Mouse (Mus musculus): ENCODE measurements around the gene Sin3b.

The Sin3b gene

DNA sequence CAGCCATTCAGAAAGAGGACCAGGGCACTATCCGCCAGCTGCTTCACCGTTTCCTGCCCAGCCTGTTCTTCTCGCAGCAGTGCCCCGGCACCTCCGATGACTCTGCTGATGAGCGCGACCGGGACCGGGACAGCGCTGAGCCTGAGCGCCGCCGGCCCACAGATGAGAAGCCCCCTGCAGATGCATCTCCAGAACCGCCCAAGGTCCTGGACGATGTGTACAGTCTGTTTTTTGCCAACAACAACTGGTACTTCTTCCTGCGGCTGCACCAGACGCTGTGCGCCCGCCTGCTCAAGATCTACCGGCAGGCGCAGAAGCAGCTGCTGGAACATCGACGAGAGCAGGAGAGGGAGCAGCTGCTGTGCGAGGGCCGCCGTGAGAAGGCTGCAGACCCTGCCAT is 26.8 kb downstream of the Sin3b start:
- Histone ChIP-seq H3K9me3 (ENCODE audit: low read length) (no peaks in the 10 kb centered on the region), H3K4me1 (replicated peaks; ENCODE audit: low read depth, low read length) (peaks cover 28% of the 10 kb centered on the region), H3K4me3 (replicated peaks; ENCODE audit: low read length) (peak overlapping the region; percentile 78), H3K36me3 (ENCODE audit: insufficient read depth, low read length) (peaks cover 95% of the 10 kb centered on the region), H3K27me3 (ENCODE audit: insufficient read depth, low read length) (peaks cover 21% of the 10 kb centered on the region)
- no peak for TF ChIP-seq CTCF (conservative IDR thresholded peaks at IDR 0.05; ENCODE audit: low read length)

DNA sequence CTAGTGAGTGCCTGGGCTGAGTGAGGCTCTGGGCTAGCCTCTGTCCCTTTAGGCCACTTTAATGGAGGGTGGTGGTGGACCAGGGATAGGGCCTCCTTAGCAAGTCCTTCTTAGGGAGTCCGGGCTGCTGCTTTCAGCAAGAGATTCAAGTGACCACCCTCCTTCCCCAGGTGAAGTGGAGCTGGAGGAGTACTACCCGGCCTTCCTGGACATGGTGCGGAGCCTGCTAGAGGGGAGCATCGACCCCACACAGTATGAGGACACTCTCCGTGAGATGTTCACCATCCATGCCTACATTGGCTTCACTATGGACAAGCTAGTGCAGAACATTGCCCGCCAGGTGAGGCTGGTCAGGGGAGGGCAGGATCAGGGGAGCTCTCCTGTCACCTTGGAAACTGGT is 27.2 kb downstream of the Sin3b start:
- H3K4me1 ChIP-seq (replicated peaks; ENCODE audit: low read depth, low read length): peaks cover 28% of the 10 kb centered on the region
- peaks cover 21% of the 10 kb centered on the region for H3K27me3 ChIP-seq (ENCODE audit: insufficient read depth, low read length)
- H3K4me3 ChIP-seq (replicated peaks; ENCODE audit: low read length): peak overlapping the region; percentile 78
- TF ChIP-seq NANOG (IDR thresholded peaks at IDR 0.05; ENCODE audit: borderline replicate concordance, low read length) (no peak), CTCF (conservative IDR thresholded peaks at IDR 0.05; ENCODE audit: low read length) (no peak), POU5F1 (IDR thresholded peaks at IDR 0.05; ENCODE audit: borderline replicate concordance, low read length) (no peak)
- no peaks in the 10 kb centered on the region for H3K9me3 ChIP-seq (ENCODE audit: low read length)
- H3K36me3 ChIP-seq (ENCODE audit: insufficient read depth, low read length): peaks cover 93% of the 10 kb centered on the region

DNA sequence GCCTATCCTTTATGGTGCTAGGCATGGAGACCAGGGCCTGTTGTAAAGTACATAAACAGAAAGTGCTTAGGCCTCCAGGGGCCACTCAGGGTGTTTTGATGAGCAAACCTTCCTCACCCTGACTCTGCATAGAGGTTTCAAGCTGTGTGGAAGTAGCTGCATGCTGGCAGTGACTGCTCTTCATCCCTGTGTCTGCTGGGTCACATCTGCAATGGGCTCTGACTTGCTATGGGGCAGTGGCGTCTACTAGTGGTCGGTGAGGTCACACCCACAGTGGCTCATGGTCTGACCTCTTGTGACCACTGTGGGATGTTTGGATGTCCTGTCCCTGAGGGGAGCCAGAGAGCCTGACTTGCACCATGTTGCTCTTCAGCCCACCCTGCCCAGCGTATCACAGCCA is 28.0 kb downstream of the Sin3b start:
- Histone ChIP-seq H3K36me3 (ENCODE audit: insufficient read depth, low read length) (peaks cover 93% of the 10 kb centered on the region), H3K4me1 (replicated peaks; ENCODE audit: low read depth, low read length) (peaks cover 24% of the 10 kb centered on the region), H3K9me3 (ENCODE audit: low read length) (no peaks in the 10 kb centered on the region), H3K4me3 (replicated peaks; ENCODE audit: low read length) (no peak overlapping the region), H3K27me3 (ENCODE audit: insufficient read depth, low read length) (peaks cover 21% of the 10 kb centered on the region)
- TF ChIP-seq POU5F1 (IDR thresholded peaks at IDR 0.05; ENCODE audit: borderline replicate concordance, low read length) (no peak), CTCF (conservative IDR thresholded peaks at IDR 0.05; ENCODE audit: low read length) (no peak), NANOG (IDR thresholded peaks at IDR 0.05; ENCODE audit: borderline replicate concordance, low read length) (no peak)

DNA sequence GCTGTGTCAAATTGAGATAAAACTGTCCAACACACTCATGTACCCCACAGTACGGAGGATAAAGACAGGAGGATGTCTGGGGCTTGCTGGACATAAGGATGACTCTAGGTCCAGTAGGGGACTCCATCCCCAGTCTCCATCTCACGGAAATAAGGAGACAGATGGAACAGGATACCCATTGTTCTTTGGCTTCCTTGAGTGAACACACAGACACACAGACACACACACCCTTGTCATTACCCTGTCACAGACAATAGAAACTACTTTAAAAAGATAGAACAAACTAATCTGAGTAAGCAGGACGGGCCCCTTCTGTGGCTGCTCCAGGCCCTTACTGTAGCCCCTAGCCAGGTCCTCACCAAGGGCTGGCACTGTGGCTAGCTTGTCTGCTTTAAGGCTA is 29.2 kb downstream of the Sin3b start:
- Histone ChIP-seq H3K27me3 (ENCODE audit: insufficient read depth, low read length) (peaks cover 27% of the 10 kb centered on the region), H3K9me3 (ENCODE audit: low read length) (no peaks in the 10 kb centered on the region), H3K4me3 (replicated peaks; ENCODE audit: low read length) (no peak overlapping the region), H3K4me1 (replicated peaks; ENCODE audit: low read depth, low read length) (peaks cover 36% of the 10 kb centered on the region), H3K36me3 (ENCODE audit: insufficient read depth, low read length) (peaks cover 85% of the 10 kb centered on the region)
- TF ChIP-seq CTCF (conservative IDR thresholded peaks at IDR 0.05; ENCODE audit: low read length): no peak
- TF ChIP-seq POU5F1 (IDR thresholded peaks at IDR 0.05; ENCODE audit: borderline replicate concordance, low read length): no peak
- no peak for TF ChIP-seq NANOG (IDR thresholded peaks at IDR 0.05; ENCODE audit: borderline replicate concordance, low read length)

DNA sequence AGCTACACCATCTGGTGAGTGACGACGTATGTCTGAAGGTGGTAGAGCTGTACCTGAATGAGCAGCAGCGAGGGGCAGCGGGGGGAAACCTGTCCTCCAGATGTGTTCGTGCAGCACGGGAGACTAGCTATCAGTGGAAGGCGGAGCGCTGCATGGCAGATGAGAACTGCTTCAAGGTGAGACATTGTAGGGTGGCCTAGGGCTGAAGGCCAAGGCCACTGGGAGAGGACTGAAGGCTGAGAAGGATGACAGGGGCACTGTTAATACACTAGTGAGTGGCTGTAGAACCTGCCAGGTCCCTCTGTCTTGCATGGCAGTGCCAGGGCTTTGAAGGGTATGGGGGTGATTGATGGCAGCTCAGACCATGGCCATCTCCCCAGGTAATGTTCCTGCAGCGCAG is 30.1 kb downstream of the Sin3b start:
- H3K4me1 ChIP-seq (replicated peaks; ENCODE audit: low read depth, low read length): peaks cover 42% of the 10 kb centered on the region
- no peaks in the 10 kb centered on the region for H3K9me3 ChIP-seq (ENCODE audit: low read length)
- H3K27me3 ChIP-seq (ENCODE audit: insufficient read depth, low read length): peaks cover 27% of the 10 kb centered on the region
- peaks cover 76% of the 10 kb centered on the region for H3K36me3 ChIP-seq (ENCODE audit: insufficient read depth, low read length)
- no peak for TF ChIP-seq NANOG (IDR thresholded peaks at IDR 0.05; ENCODE audit: borderline replicate concordance, low read length)
- TF ChIP-seq CTCF (conservative IDR thresholded peaks at IDR 0.05; ENCODE audit: low read length): no peak
- TF ChIP-seq POU5F1 (IDR thresholded peaks at IDR 0.05; ENCODE audit: borderline replicate concordance, low read length): no peak
- no peak overlapping the region for H3K4me3 ChIP-seq (replicated peaks; ENCODE audit: low read length)

DNA sequence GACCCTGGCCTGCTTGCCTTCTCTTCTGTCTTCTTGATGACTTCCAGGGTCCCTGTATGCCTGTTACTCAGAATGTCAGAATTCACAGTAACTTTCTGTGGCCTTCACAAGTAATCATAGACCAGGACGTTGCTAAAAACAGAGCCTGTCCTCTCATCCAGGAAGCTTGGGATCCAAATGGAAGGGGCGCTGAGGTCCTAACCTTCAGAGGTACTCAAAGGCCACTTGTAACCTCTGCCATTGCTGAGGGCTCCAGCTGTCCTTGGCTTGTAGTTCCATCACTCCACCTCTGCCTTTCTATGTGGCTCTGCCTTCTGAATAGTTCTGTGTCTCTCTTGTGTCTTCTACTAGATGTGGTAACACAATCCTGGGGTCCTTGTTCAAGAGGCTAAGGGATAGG is 30.7 kb downstream of the Sin3b start:
- peaks cover 42% of the 10 kb centered on the region for H3K4me1 ChIP-seq (replicated peaks; ENCODE audit: low read depth, low read length)
- H3K9me3 ChIP-seq (ENCODE audit: low read length): no peaks in the 10 kb centered on the region
- H3K27me3 ChIP-seq (ENCODE audit: insufficient read depth, low read length): peaks cover 22% of the 10 kb centered on the region
- TF ChIP-seq POU5F1 (IDR thresholded peaks at IDR 0.05; ENCODE audit: borderline replicate concordance, low read length): no peak
- TF ChIP-seq NANOG (IDR thresholded peaks at IDR 0.05; ENCODE audit: borderline replicate concordance, low read length): no peak
- no peak for TF ChIP-seq CTCF (conservative IDR thresholded peaks at IDR 0.05; ENCODE audit: low read length)
- H3K4me3 ChIP-seq (replicated peaks; ENCODE audit: low read length): no peak overlapping the region
- peaks cover 70% of the 10 kb centered on the region for H3K36me3 ChIP-seq (ENCODE audit: insufficient read depth, low read length)

DNA sequence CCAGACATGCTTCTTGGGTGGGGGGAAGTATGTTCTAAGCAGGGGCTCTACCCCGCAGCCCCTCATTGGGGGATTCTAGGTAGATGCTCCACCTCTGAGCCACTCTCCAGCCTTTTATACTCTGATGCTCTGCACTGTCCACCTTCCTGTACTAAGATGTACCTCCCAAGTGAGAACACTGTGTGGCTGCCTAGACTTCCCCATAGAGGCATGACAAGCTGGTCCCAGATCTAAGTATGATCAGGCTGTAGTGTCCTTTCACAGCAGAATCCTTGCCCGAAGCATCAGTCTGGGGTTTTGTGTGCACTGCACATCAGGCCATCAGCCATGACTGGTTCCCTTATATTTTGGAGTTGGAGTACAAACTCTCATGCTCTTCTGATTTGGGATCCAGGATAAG is 32.9 kb downstream of the Sin3b start:
- Histone ChIP-seq H3K4me3 (replicated peaks; ENCODE audit: low read length) (0 out of 2 replicates have a peak overlapping the region, but pooled peaks have one; percentile 74), H3K9me3 (ENCODE audit: low read length) (no peaks in the 10 kb centered on the region), H3K36me3 (ENCODE audit: insufficient read depth, low read length) (peaks cover 48% of the 10 kb centered on the region), H3K4me1 (replicated peaks; ENCODE audit: low read depth, low read length) (peaks cover 23% of the 10 kb centered on the region), H3K27me3 (ENCODE audit: insufficient read depth, low read length) (peaks cover 9% of the 10 kb centered on the region; the same call in 1 of the 2 replicates)
- TF ChIP-seq NANOG (IDR thresholded peaks at IDR 0.05; ENCODE audit: borderline replicate concordance, low read length) (no peak), POU5F1 (IDR thresholded peaks at IDR 0.05; ENCODE audit: borderline replicate concordance, low read length) (no peak), CTCF (conservative IDR thresholded peaks at IDR 0.05; ENCODE audit: low read length) (no peak)

DNA sequence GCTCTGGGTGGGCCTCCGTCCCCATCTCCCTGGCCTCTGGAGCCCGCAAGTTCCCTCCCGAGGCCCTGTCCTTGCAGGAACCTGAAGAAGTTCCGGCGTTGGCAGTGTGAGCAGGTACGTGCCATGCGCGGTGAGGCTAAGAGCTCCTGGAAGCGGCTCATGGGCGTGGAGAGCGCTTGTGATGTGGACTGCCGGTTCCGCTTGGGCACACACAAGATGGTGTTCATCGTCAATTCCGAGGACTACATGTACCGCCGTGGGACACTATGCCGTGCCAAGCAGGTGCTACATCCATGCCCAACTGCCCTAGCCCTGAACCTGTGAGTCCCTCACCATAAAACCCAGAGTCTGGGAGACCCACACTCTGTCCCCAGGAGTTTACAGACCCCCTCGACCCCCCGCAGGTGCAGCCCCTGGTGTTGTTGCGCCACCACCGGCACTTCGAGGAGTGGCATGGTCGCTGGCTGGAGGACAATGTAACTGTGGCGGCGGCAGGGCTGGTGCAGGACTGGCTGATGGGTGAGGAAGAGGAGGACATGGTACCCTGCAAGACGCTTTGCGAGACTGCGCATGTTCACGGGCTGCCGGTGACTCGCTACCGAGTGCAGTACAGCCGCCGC is 33.8 kb downstream of the Sin3b start:
- H3K4me3 ChIP-seq (replicated peaks; ENCODE audit: low read length): peak overlapping the region; percentile 74
- peaks cover 14% of the 10 kb centered on the region; the same call in 1 of the 2 replicates for H3K27me3 ChIP-seq (ENCODE audit: insufficient read depth, low read length)
- peaks cover 41% of the 10 kb centered on the region for H3K36me3 ChIP-seq (ENCODE audit: insufficient read depth, low read length)
- H3K4me1 ChIP-seq (replicated peaks; ENCODE audit: low read depth, low read length): peaks cover 22% of the 10 kb centered on the region
- TF ChIP-seq NANOG (IDR thresholded peaks at IDR 0.05; ENCODE audit: borderline replicate concordance, low read length): no peak
- TF ChIP-seq POU5F1 (IDR thresholded peaks at IDR 0.05; ENCODE audit: borderline replicate concordance, low read length): no peak
- no peak for TF ChIP-seq CTCF (conservative IDR thresholded peaks at IDR 0.05; ENCODE audit: low read length)
- no peaks in the 10 kb centered on the region for H3K9me3 ChIP-seq (ENCODE audit: low read length)
